Comparison of ENCODE assay signal across 18 mouse cellular contexts in the genomic region with DNA sequence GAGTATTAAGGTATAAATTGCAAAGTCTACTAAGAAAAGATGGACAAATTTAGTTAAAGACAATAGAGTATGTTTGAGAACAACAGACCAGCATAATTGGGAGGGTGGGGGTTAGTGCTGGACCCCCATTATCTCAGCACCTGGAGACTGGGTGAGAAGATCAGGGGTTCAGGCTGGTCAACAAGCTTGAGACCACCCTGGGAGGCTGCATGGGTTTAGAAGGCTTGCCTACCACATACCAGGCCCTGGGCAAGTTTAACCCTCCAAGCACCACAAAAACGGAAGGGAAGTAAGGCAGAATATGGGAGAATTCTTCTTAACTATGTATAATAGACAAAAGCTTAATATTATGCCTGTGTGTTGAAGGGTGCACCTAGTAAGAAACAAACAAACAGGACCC.
"Had no signal": no experiment of that assay in that cellular context is flagged by ENCODE, and none has a peak within 500 bp of the region (broad histone marks: within the 10 kb centered on the region; RNA-seq: fewer than 3 reads in every experiment).

No protein-coding gene starts in this region.

- H3K4me1 ChIP-seq: midbrain, embryonic 13.5 days; neural tube, embryonic 12.5 days had no signal

- H3K9ac ChIP-seq: liver, embryonic 14.5 days; lung, embryonic 14.5 days; midbrain, embryonic 13.5 days; neural tube, embryonic 12.5 days had no signal

- H3K27me3 ChIP-seq: midbrain, embryonic 13.5 days; neural tube, embryonic 12.5 days had no signal

- H3K27ac ChIP-seq: liver, embryonic 14.5 days; midbrain, embryonic 10.5 days; midbrain, embryonic 13.5 days; neural tube, embryonic 12.5 days had no signal

- H3K9me3 ChIP-seq: midbrain, embryonic 10.5 days; midbrain, embryonic 13.5 days; neural tube, embryonic 12.5 days had no signal

- ATAC-seq: midbrain, embryonic 13.5 days; midbrain, embryonic 16.5 days had no signal

- DNase-seq: lung, adult 18-20 months; lung, embryonic 14.5 days; lung, postnatal 10 days; lung, postnatal 4 days; retina, postnatal 1 day; right cerebral cortex, adult 18-20 months; right cerebral cortex, postnatal 25 days; right cerebral cortex, postnatal 4 days; spleen, adult 18-20 months; thymus, adult 18-20 months; thymus, postnatal 14 days; thymus, postnatal 36 days had no signal

- H3K4me3 ChIP-seq: midbrain, embryonic 10.5 days; midbrain, embryonic 13.5 days; myocyte; neural tube, embryonic 12.5 days had no signal

- H3K4me2 ChIP-seq: lung, embryonic 14.5 days; midbrain, embryonic 13.5 days; neural tube, embryonic 12.5 days had no signal
